Mouse (Mus musculus) heart, postnatal 0 days (tissue): Measurements from ENCODE around the gene Shq1. TPM values are rescaled to one million over a fixed set of nuclear protein-coding genes. Genes with fewer than 3 reads are reported as not detected.

Source experiments
- ATAC-seq: fragments of 200-750 bp; cut with Nextera tagmentation; 2 replicates; pipeline ENCODE4 v1.8.0; 2017; ENCODE audit warnings: low read depth, moderate number of reproducible peaks, moderate library complexity; ENCODE audit not compliant: insufficient read depth
- DNase-seq: peaks from one replicate; pipeline ENCODE4 v3.0.0-alpha.2; 2016; ENCODE audit warnings: low spot score
- H3K27ac ChIP-seq: fragments of 300-500 bp; sonication (generic); 2 replicates; pipeline ENCODE4 v1.5.1; 2014; ENCODE audit warnings: low read depth, mild to moderate bottlenecking
- H3K27me3 ChIP-seq: fragments of 300-500 bp; sonication (generic); 2 replicates; pipeline ENCODE4 v1.6.1; 2014; ENCODE audit warnings: low read length, mixed read lengths; ENCODE audit not compliant: control insufficient read depth, insufficient read depth
- H3K36me3 ChIP-seq: fragments of 300-500 bp; sonication (generic); replicated peaks from 2 replicates; pipeline ENCODE4 v1.6.1; 2014; ENCODE audit warnings: low read length, mixed read lengths; ENCODE audit not compliant: control insufficient read depth, insufficient read depth
- H3K4me1 ChIP-seq: fragments of 300-500 bp; sonication (generic); 2 replicates; pipeline ENCODE4 v1.6.1; 2014; ENCODE audit warnings: antibody characterized with exemption; ENCODE audit not compliant: control insufficient read depth, insufficient read depth
- H3K4me2 ChIP-seq: fragments of 300-500 bp; sonication (generic); 2 replicates; pipeline ENCODE4 v1.6.1; 2014; ENCODE audit warnings: low read depth, mild to moderate bottlenecking, low read length, moderate library complexity
- H3K4me3 ChIP-seq: fragments of 300-500 bp; sonication (generic); 2 replicates; pipeline ENCODE4 v1.5.1; 2014; ENCODE audit warnings: low read depth, low read length
- H3K9ac ChIP-seq: fragments of 300-500 bp; sonication (generic); replicated peaks from 2 replicates; pipeline ENCODE4 v1.6.1; 2014; ENCODE audit warnings: low read depth, low read length, mixed read lengths
- H3K9me3 ChIP-seq: fragments of 300-500 bp; sonication (generic); replicated peaks from 2 replicates; pipeline ENCODE4 v1.6.1; 2016; ENCODE audit warnings: low read length; ENCODE audit not compliant: control insufficient read depth
- CTCF ChIP-seq: IDR thresholded peaks from 2 replicates; pipeline ENCODE4 v1.5.1; 2016; ENCODE audit warnings: antibody characterized with exemption, control low read depth, low read depth
- EP300 ChIP-seq: IDR thresholded peaks from 2 replicates; pipeline ENCODE4 v1.6.1; 2016; ENCODE audit warnings: antibody characterized with exemption, low read depth
- WGBS: fragments of 180-500 bp; shearing (Covaris S2); extraction: QIAGEN DNeasy Blood & Tissue Kit; methylation state at CpG from one replicate; pipeline ENCODE4 v1.1.7; 2014; 5-methylcytosine and 5-hydroxymethylcytosine counted together
- polyA plus RNA-seq: library from polyadenylated mRNA; unstranded; fragments of >200 nt; fragmentation: Nextera tagmentation; extraction: Ambion mirVana; gene quantifications from 2 replicates; pipeline ENCODE4 v1.2.1, GENCODE M21; 2015
- total RNA-seq: library from RNA; depleted of rRNA; stranded (reverse); fragments of >200 nt; gene quantifications from 2 replicates; pipeline ENCODE4 v1.2.3, GENCODE M21; 2014; ENCODE audit warnings: low replicate concordance

Shq1 gene
- total and polyA plus RNA-seq, 2 experiments from 2014 or later: 1.4 to 5.1 TPM

GRCm38 (mm10) chr6:100610897-100611575 lies 59.9 kb downstream of the Shq1 start:
- DNase-seq (no peak), ATAC-seq (no peak)
- 78% methylated on average over 7 of the region's 7 CpGs for WGBS

DNA sequence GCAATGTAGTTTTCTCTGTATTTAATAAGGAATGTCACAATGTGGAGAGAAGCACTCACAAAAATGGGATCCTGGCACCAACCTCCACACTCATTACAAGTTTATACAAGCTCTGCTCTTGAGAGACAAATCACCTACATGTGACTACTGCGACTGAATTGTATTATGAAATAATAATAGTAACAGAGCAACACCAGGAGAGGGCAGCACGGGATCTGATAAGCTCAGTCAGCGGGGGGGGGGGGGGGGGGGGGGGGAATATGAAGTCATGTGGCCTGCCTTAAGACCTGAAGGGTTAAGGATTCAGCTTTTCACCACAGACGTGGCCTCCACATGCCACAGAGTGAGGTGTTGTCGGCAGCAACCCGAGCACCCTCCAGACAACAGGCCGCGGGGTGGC lies 60.8 kb downstream of the Shq1 start:
- peak; percentile 35 for DNase-seq
- WGBS: 58% methylated on average over 7 of the region's 8 CpGs

More at GRCm38 (mm10) chr6:100610897-100611575, 59.9 kb downstream of the Shq1 start:
- no peak overlapping the region for H3K27ac ChIP-seq
- TF ChIP-seq CTCF: no peak
- no peak for TF ChIP-seq EP300
- no peaks in the 10 kb centered on the region for H3K9me3 ChIP-seq
- H3K27me3 ChIP-seq: no peaks in the 10 kb centered on the region
- no peak overlapping the region for H3K4me3 ChIP-seq
- H3K9ac ChIP-seq: no peak overlapping the region
- no peaks in the 10 kb centered on the region for H3K4me1 ChIP-seq
- no peaks in the 10 kb centered on the region for H3K36me3 ChIP-seq
- H3K4me2 ChIP-seq: no peak overlapping the region

DNA sequence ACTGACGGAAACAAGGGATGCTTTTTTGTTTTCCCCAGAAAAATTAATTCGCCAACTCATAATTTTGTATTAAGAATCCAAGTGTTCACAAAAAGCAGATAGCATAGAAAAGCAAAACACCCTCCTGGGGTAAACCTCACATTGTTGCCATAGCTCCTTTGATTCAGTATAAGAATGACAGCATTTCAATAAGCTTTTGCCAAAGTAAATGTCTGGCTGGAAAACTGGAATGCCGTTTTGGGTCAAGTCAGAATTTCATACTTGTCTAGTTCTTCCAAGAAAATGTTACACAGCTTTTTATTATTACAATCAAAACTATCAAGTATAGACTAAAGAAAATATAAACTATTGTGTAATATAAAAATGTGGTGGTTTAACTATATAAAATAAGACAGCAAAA lies 61.7 kb downstream of the Shq1 start:
- Histone ChIP-seq H3K9me3 (no peaks in the 10 kb centered on the region), H3K27me3 (no peaks in the 10 kb centered on the region), H3K4me2 (no peak overlapping the region), H3K9ac (no peak overlapping the region), H3K4me3 (no peak overlapping the region), H3K4me1 (no peaks in the 10 kb centered on the region), H3K27ac (no peak overlapping the region), H3K36me3 (no peaks in the 10 kb centered on the region)
- WGBS: 75% methylated on average over 3 of the region's 3 CpGs
- ATAC-seq: no peak
- DNase-seq: no peak
- no peak for TF ChIP-seq EP300
- no peak for TF ChIP-seq CTCF

More for the DNA sequence above, 60.8 kb downstream of the Shq1 start:
- TF ChIP-seq EP300 (no peak), CTCF (peak; percentile 23; the same call in 1 of the 2 replicates)
- H3K9me3 ChIP-seq: no peaks in the 10 kb centered on the region
- H3K4me1 ChIP-seq: no peaks in the 10 kb centered on the region
- no peak overlapping the region for H3K9ac ChIP-seq
- H3K4me2 ChIP-seq: no peak overlapping the region
- H3K36me3 ChIP-seq: no peaks in the 10 kb centered on the region
- no peak overlapping the region for H3K4me3 ChIP-seq
- H3K27me3 ChIP-seq: no peaks in the 10 kb centered on the region
- H3K27ac ChIP-seq: no peak overlapping the region
- ATAC-seq: no peak

DNA sequence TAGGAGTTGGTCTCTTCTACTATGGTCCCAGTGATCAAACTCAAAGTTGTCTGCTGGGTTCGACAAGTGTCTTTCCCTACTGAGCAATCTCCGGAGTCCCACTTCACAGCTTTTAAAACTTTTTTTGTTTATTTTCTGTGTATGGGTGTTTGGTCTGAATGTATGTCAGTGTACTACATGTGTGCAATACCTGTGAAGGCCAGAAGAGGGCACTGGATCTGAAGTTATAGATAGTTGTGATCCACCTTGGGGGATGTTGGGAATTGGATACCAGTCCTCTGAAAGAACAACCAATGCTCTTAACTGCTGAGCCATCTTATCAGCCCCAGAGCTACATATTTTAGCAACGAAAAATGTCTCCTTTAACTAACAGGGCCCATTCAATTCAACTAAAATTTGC lies 62.5 kb downstream of the Shq1 start:
- no peak overlapping the region for H3K9ac ChIP-seq
- H3K27me3 ChIP-seq: no peaks in the 10 kb centered on the region
- ATAC-seq (no peak), DNase-seq (no peak)
- H3K9me3 ChIP-seq: no peaks in the 10 kb centered on the region
- TF ChIP-seq EP300: no peak
- no peak for TF ChIP-seq CTCF
- no peak overlapping the region for H3K4me2 ChIP-seq
- H3K27ac ChIP-seq: no peak overlapping the region
- no peaks in the 10 kb centered on the region for H3K36me3 ChIP-seq
- no peak overlapping the region for H3K4me3 ChIP-seq
- H3K4me1 ChIP-seq: no peaks in the 10 kb centered on the region
- WGBS: 95% methylated on average over 3 of the region's 3 CpGs

DNA sequence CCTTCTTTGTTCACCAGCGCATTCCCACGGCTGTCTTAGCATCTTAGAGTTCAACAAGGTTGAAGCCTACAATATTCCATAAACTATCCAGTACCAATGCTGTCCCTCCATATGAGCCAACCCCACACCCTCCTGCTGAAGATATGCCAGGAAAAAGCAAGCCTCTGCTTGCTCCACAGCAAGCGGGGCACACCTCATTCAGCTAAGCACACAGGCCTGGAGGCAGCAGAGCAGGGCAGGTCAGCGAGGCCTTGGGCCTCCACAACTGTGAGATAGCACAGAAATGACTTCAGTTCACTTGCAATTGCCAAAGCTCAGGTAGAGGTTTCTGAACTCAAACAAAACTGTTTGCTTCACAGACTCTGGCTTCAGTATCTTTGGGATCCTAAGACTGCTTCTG lies 64.2 kb downstream of the Shq1 start:
- Histone ChIP-seq H3K4me3 (no peak overlapping the region), H3K4me2 (no peak overlapping the region), H3K36me3 (no peaks in the 10 kb centered on the region), H3K27me3 (no peaks in the 10 kb centered on the region), H3K27ac (no peak overlapping the region), H3K4me1 (no peaks in the 10 kb centered on the region), H3K9ac (no peak overlapping the region), H3K9me3 (no peaks in the 10 kb centered on the region)
- TF ChIP-seq CTCF (no peak), EP300 (no peak)
- ATAC-seq (no peak), DNase-seq (no peak)
- 64% methylated on average over 4 of the region's 4 CpGs for WGBS

GRCm38 (mm10) chr6:100603702-100604101 lies 67.3 kb downstream of the Shq1 start:
- no peak for TF ChIP-seq CTCF
- TF ChIP-seq EP300: no peak
- Histone ChIP-seq H3K4me3 (no peak overlapping the region), H3K4me1 (no peaks in the 10 kb centered on the region), H3K9ac (no peak overlapping the region), H3K36me3 (no peaks in the 10 kb centered on the region), H3K4me2 (no peak overlapping the region), H3K27ac (no peak overlapping the region), H3K9me3 (no peaks in the 10 kb centered on the region), H3K27me3 (no peaks in the 10 kb centered on the region)
- DNase-seq: no peak
- no peak for ATAC-seq
- WGBS: 80% methylated on average over 6 of the region's 6 CpGs
